Mouse (Mus musculus): ENCODE measurements around the gene Ankrd44. TPM values are rescaled to one million over a fixed set of nuclear protein-coding genes. Genes with fewer than 3 reads are reported as not detected.
A peak's percentile ranks its signal among the peaks of the same experiment; 100 is the strongest.

Gene Ankrd44
- polyA plus RNA-seq, 1 experiment = 0.55 TPM

- TF ChIP-seq FLI1 (IDR thresholded peaks at IDR 0.05; ENCODE audit: low read length) = no peak
These were observed 52.1 kb downstream of the Ankrd44 start for GRCm38 (mm10) chr1:54874094-54874493.

DNA sequence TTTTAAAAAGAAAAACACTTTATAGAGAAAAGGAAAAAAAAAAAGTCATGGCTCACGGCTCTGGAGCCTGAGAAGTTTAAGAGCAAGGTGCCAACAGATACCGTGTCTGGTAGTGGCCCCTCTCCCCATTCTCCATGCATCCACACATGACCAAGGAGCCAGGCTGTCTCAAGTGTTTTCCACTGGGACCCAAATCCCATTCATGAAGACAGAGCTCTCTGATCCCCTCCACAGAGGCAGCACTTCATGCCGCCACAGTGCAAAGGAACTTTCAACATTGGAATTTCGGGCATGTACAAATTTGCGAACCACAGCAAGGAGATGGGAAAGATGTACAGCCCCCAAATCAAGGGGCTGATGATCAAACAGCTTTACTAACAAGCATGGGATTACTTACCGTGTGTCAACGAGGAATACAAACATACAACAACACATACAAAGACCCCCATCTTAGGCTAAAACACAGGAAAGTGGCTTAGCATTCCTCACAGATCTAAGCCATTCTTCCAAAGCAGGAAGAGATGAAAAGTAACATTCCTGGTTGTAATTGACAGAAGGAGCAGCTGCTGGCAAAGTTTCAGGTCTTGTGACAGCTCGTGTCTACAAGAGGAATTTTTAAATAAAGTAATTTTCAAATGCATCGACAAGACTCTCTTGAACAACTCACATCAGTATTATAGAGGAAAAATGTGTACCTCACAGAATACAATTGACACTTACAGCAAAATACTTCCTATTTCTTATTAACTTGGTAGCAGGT lies 53.1 kb downstream of the Ankrd44 start:
- no peaks in the 10 kb centered on the region for H3K27me3 ChIP-seq (replicated peaks)
- peaks cover 51% of the 10 kb centered on the region for H3K4me1 ChIP-seq
- no peak for TF ChIP-seq FLI1 (IDR thresholded peaks at IDR 0.05; ENCODE audit: low read length)
- no peak for TF ChIP-seq GATA1 (IDR thresholded peaks at IDR 0.05; ENCODE audit: borderline replicate concordance, low read length)
- H3K36me3 ChIP-seq (replicated peaks; ENCODE audit: low read length) = no peaks in the 10 kb centered on the region
- H3K9me3 ChIP-seq = no peaks in the 10 kb centered on the region
- no peak overlapping the region for H3K4me3 ChIP-seq (replicated peaks)

More at GRCm38 (mm10) chr1:54874094-54874493, 52.1 kb downstream of the Ankrd44 start:
- Histone ChIP-seq H3K4me1 (peaks cover 47% of the 10 kb centered on the region), H3K27me3 (replicated peaks) (no peaks in the 10 kb centered on the region), H3K36me3 (replicated peaks; ENCODE audit: low read length) (no peaks in the 10 kb centered on the region), H3K9me3 (no peaks in the 10 kb centered on the region), H3K4me3 (replicated peaks) (peak overlapping the region; percentile 56)

DNA sequence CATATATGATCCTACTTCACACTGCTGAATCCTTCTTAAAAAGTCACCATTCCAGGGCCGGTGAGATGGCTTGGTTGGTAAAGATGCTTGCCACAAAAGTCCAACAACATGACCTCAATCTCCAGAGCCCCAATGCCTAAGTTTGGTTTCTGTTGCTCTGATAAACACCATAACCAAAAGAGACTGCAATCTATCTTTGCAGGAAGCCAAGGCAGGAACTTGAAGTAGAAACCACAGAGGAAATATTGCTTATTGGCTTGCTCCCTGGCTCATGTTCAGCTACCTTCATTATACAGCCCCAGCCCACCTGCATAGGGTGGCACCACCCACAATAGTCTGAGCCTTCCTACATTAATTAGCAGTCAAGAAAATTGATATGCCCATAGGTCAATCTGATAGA lies 54.9 kb downstream of the Ankrd44 start:
- no peaks in the 10 kb centered on the region for H3K36me3 ChIP-seq (replicated peaks; ENCODE audit: low read length)
- H3K9me3 ChIP-seq = no peaks in the 10 kb centered on the region
- TF ChIP-seq FLI1 (IDR thresholded peaks at IDR 0.05; ENCODE audit: low read length) (no peak), GATA1 (IDR thresholded peaks at IDR 0.05; ENCODE audit: borderline replicate concordance, low read length) (no peak)
- peaks cover 63% of the 10 kb centered on the region for H3K4me1 ChIP-seq
- no peaks in the 10 kb centered on the region for H3K27me3 ChIP-seq (replicated peaks)
- no peak overlapping the region for H3K4me3 ChIP-seq (replicated peaks)

GRCm38 (mm10) chr1:54870634-54871033 lies 55.6 kb downstream of the Ankrd44 start:
- Histone ChIP-seq H3K36me3 (replicated peaks; ENCODE audit: low read length) (no peaks in the 10 kb centered on the region), H3K9me3 (no peaks in the 10 kb centered on the region), H3K27me3 (replicated peaks) (no peaks in the 10 kb centered on the region), H3K4me1 (peaks cover 63% of the 10 kb centered on the region), H3K4me3 (replicated peaks) (no peak overlapping the region)
- no peak for TF ChIP-seq GATA1 (IDR thresholded peaks at IDR 0.05; ENCODE audit: borderline replicate concordance, low read length)
- TF ChIP-seq FLI1 (IDR thresholded peaks at IDR 0.05; ENCODE audit: low read length) = no peak

GRCm38 (mm10) chr1:54867226-54867625 lies 59.0 kb downstream of the Ankrd44 start:
- Histone ChIP-seq H3K4me3 (replicated peaks) (no peak overlapping the region), H3K4me1 (peaks cover 44% of the 10 kb centered on the region), H3K36me3 (replicated peaks; ENCODE audit: low read length) (no peaks in the 10 kb centered on the region), H3K9me3 (no peaks in the 10 kb centered on the region), H3K27me3 (replicated peaks) (no peaks in the 10 kb centered on the region)
- TF ChIP-seq GATA1 (IDR thresholded peaks at IDR 0.05; ENCODE audit: borderline replicate concordance, low read length) (no peak), FLI1 (IDR thresholded peaks at IDR 0.05; ENCODE audit: low read length) (no peak)

DNA sequence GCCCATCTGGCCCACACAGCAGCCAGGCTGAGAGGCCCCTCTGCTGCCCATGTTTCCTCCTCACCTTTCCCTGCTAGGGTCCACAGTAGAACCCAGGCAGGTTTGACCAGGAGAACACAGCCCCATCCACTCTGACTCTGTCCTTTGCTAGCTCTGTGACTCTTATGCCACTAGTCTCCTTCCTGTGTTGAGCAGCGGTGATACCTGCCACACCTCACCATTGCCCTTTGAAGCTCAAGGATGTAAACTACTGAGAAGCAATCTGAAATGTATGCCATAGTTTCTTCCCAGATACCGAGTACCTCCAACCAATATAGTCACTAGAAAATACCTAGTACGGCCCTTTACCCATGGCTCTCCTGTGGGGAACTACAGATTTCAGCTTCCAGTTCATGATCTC lies 60.1 kb downstream of the Ankrd44 start:
- Histone ChIP-seq H3K9me3 (no peaks in the 10 kb centered on the region), H3K4me1 (peaks cover 33% of the 10 kb centered on the region), H3K36me3 (replicated peaks; ENCODE audit: low read length) (no peaks in the 10 kb centered on the region), H3K4me3 (replicated peaks) (no peak overlapping the region), H3K27me3 (replicated peaks) (no peaks in the 10 kb centered on the region)
- TF ChIP-seq FLI1 (IDR thresholded peaks at IDR 0.05; ENCODE audit: low read length) = no peak
- no peak for TF ChIP-seq GATA1 (IDR thresholded peaks at IDR 0.05; ENCODE audit: borderline replicate concordance, low read length)

GRCm38 (mm10) chr1:54864928-54865652 lies 61.1 kb downstream of the Ankrd44 start:
- TF ChIP-seq GATA1 (IDR thresholded peaks at IDR 0.05; ENCODE audit: borderline replicate concordance, low read length) (no peak), FLI1 (IDR thresholded peaks at IDR 0.05; ENCODE audit: low read length) (no peak)

DNA sequence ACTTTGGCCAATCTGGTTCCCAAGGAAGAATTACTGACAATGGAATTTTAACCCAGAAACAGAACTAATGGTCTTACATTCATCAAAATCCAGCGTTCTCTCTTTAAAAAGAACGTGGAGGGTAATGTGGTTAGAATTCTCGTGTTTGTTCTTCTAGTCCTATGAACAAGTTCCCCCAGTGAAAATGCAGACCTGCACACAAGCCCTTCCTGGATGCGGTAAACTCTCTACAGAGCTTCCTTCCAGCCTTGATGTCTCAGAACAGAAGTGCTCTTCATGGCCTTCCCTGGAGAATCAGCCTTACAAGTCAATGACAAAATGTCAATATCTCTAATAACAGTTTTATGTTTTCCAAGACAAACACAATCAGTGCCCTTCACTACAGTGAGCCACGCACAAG lies 65.8 kb downstream of the Ankrd44 start:
- no peak for TF ChIP-seq GATA1 (IDR thresholded peaks at IDR 0.05; ENCODE audit: borderline replicate concordance, low read length)
- no peak for TF ChIP-seq FLI1 (IDR thresholded peaks at IDR 0.05; ENCODE audit: low read length)
- Histone ChIP-seq H3K4me3 (replicated peaks) (no peak overlapping the region), H3K36me3 (replicated peaks; ENCODE audit: low read length) (no peaks in the 10 kb centered on the region), H3K9me3 (no peaks in the 10 kb centered on the region), H3K4me1 (peaks cover 11% of the 10 kb centered on the region), H3K27me3 (replicated peaks) (no peaks in the 10 kb centered on the region)

More at GRCm38 (mm10) chr1:54864928-54865652, 61.1 kb downstream of the Ankrd44 start:
- no peaks in the 10 kb centered on the region for H3K36me3 ChIP-seq (replicated peaks; ENCODE audit: low read length)
- H3K4me3 ChIP-seq (replicated peaks) = no peak overlapping the region
- no peaks in the 10 kb centered on the region for H3K27me3 ChIP-seq (replicated peaks)
- H3K4me1 ChIP-seq = peaks cover 23% of the 10 kb centered on the region
- H3K9me3 ChIP-seq = no peaks in the 10 kb centered on the region

GRCm38 (mm10) chr1:54859876-54860275 lies 66.3 kb downstream of the Ankrd44 start:
- TF ChIP-seq FLI1 (IDR thresholded peaks at IDR 0.05; ENCODE audit: low read length) (no peak), GATA1 (IDR thresholded peaks at IDR 0.05; ENCODE audit: borderline replicate concordance, low read length) (no peak)
- Histone ChIP-seq H3K27me3 (replicated peaks) (no peaks in the 10 kb centered on the region), H3K4me3 (replicated peaks) (no peak overlapping the region), H3K9me3 (no peaks in the 10 kb centered on the region), H3K36me3 (replicated peaks; ENCODE audit: low read length) (no peaks in the 10 kb centered on the region), H3K4me1 (0 out of 2 replicates have a peak, but pooled peaks cover 8% of the 10 kb centered on the region)

GRCm38 (mm10) chr1:54858898-54859297 lies 67.3 kb downstream of the Ankrd44 start:
- H3K36me3 ChIP-seq (replicated peaks; ENCODE audit: low read length) = no peaks in the 10 kb centered on the region
- H3K4me3 ChIP-seq (replicated peaks) = peak overlapping the region; percentile 20
- H3K27me3 ChIP-seq (replicated peaks) = no peaks in the 10 kb centered on the region
- TF ChIP-seq GATA1 (IDR thresholded peaks at IDR 0.05; ENCODE audit: borderline replicate concordance, low read length) (no peak), FLI1 (IDR thresholded peaks at IDR 0.05; ENCODE audit: low read length) (no peak)
- H3K4me1 ChIP-seq = peaks cover 14% of the 10 kb centered on the region; the same call in 1 of the 2 replicates
- no peaks in the 10 kb centered on the region for H3K9me3 ChIP-seq

Measured in megakaryocyte, embryonic 14.5 days (primary cell).